Mouse (Mus musculus) ES-Bruce4 (cell line): ENCODE measurements around the gene Napsa.

Experiments
- CTCF ChIP-seq: IDR thresholded peaks from one replicate; pipeline ENCODE4 v1.8.1; 2011; ENCODE audit warnings: low read depth, low read length
- POLR2A ChIP-seq: IDR thresholded peaks from one replicate; pipeline ENCODE4 v1.8.1; 2011; ENCODE audit warnings: low read length; ENCODE audit not compliant: insufficient read depth

- TF ChIP-seq CTCF (no peak), POLR2A (no peak)
Observed at GRCm38 (mm10) chr7:44585606-44586005, 13.4 kb downstream of the Napsa start.
